Mouse (Mus musculus): ENCODE measurements around the gene Hmcn1. TPM values are rescaled to one million over a fixed set of nuclear protein-coding genes. Genes with fewer than 3 reads are reported as not detected.

Hmcn1 gene
- polyA plus RNA-seq, 1 experiment from 2014 or later = 8.9 TPM

GRCm38 (mm10) chr1:150770948-150771521, 222.2 kb downstream of the Hmcn1 start:
- 35% methylated on average over 7 of the region's 7 CpGs for WGBS
- DNase-seq (ENCODE audit: low spot score) = no peak
- no peak overlapping the region for H3K9ac ChIP-seq (ENCODE audit: low read length)
- H3K4me3 ChIP-seq (ENCODE audit: low read depth, low read length) = no peak overlapping the region
- no peaks in the 10 kb centered on the region for H3K27me3 ChIP-seq (ENCODE audit: control insufficient read depth, insufficient read depth, low read length)
- no peaks in the 10 kb centered on the region for H3K4me1 ChIP-seq (ENCODE audit: control insufficient read depth, insufficient read depth, low read length)
- no peak overlapping the region for H3K27ac ChIP-seq (ENCODE audit: low read depth, low read length)
- ATAC-seq (ENCODE audit: insufficient read depth, low FRiP score, low TSS enrichment) = no peak
- H3K4me2 ChIP-seq (ENCODE audit: low read depth) = no peak overlapping the region
- no peaks in the 10 kb centered on the region for H3K36me3 ChIP-seq (ENCODE audit: control insufficient read depth, insufficient read depth, low read length)
- H3K9me3 ChIP-seq (ENCODE audit: control insufficient read depth, low read length) = no peaks in the 10 kb centered on the region

GRCm38 (mm10) chr1:150769836-150770235, 223.4 kb downstream of the Hmcn1 start:
- Histone ChIP-seq H3K27ac (ENCODE audit: low read depth, low read length) (no peak overlapping the region), H3K9me3 (ENCODE audit: control insufficient read depth, low read length) (no peaks in the 10 kb centered on the region), H3K27me3 (ENCODE audit: control insufficient read depth, insufficient read depth, low read length) (no peaks in the 10 kb centered on the region), H3K4me2 (ENCODE audit: low read depth) (no peak overlapping the region), H3K36me3 (ENCODE audit: control insufficient read depth, insufficient read depth, low read length) (no peaks in the 10 kb centered on the region), H3K9ac (ENCODE audit: low read length) (no peak overlapping the region), H3K4me1 (ENCODE audit: control insufficient read depth, insufficient read depth, low read length) (no peaks in the 10 kb centered on the region), H3K4me3 (ENCODE audit: low read depth, low read length) (no peak overlapping the region)
- 53% methylated on average over 2 of the region's 2 CpGs for WGBS
- ATAC-seq (ENCODE audit: insufficient read depth, low FRiP score, low TSS enrichment) (no peak), DNase-seq (ENCODE audit: low spot score) (no peak)

GRCm38 (mm10) chr1:150761678-150762077, 231.6 kb downstream of the Hmcn1 start:
- ATAC-seq (ENCODE audit: insufficient read depth, low FRiP score, low TSS enrichment) = no peak
- 86% methylated on average over 4 of the region's 4 CpGs for whole genome bisulfite sequencing
- no peak for DNase-seq (ENCODE audit: low spot score)

GRCm38 (mm10) chr1:150760801-150761331, 232.4 kb downstream of the Hmcn1 start:
- Histone ChIP-seq H3K4me1 (ENCODE audit: control insufficient read depth, insufficient read depth, low read length) (no peaks in the 10 kb centered on the region), H3K4me3 (ENCODE audit: low read depth, low read length) (no peak overlapping the region), H3K9me3 (ENCODE audit: control insufficient read depth, low read length) (no peaks in the 10 kb centered on the region), H3K27ac (ENCODE audit: low read depth, low read length) (no peak overlapping the region), H3K9ac (ENCODE audit: low read length) (no peak overlapping the region), H3K4me2 (ENCODE audit: low read depth) (no peak overlapping the region), H3K36me3 (ENCODE audit: control insufficient read depth, insufficient read depth, low read length) (no peaks in the 10 kb centered on the region), H3K27me3 (ENCODE audit: control insufficient read depth, insufficient read depth, low read length) (no peaks in the 10 kb centered on the region)
- DNase-seq (ENCODE audit: low spot score) (no peak), ATAC-seq (ENCODE audit: insufficient read depth, low FRiP score, low TSS enrichment) (no peak)
- 47% methylated on average over 2 of the region's 2 CpGs for WGBS

More at GRCm38 (mm10) chr1:150761678-150762077, 231.6 kb downstream of the Hmcn1 start:
- Histone ChIP-seq H3K4me3 (ENCODE audit: low read depth, low read length) (no peak overlapping the region), H3K27me3 (ENCODE audit: control insufficient read depth, insufficient read depth, low read length) (no peaks in the 10 kb centered on the region), H3K36me3 (ENCODE audit: control insufficient read depth, insufficient read depth, low read length) (no peaks in the 10 kb centered on the region), H3K27ac (ENCODE audit: low read depth, low read length) (no peak overlapping the region), H3K9me3 (ENCODE audit: control insufficient read depth, low read length) (no peaks in the 10 kb centered on the region), H3K9ac (ENCODE audit: low read length) (no peak overlapping the region), H3K4me1 (ENCODE audit: control insufficient read depth, insufficient read depth, low read length) (no peaks in the 10 kb centered on the region), H3K4me2 (ENCODE audit: low read depth) (no peak overlapping the region)

GRCm38 (mm10) chr1:150759476-150760079, 233.7 kb downstream of the Hmcn1 start:
- Histone ChIP-seq H3K27ac (ENCODE audit: low read depth, low read length) (no peak overlapping the region), H3K4me2 (ENCODE audit: low read depth) (no peak overlapping the region), H3K9ac (ENCODE audit: low read length) (no peak overlapping the region), H3K4me3 (ENCODE audit: low read depth, low read length) (no peak overlapping the region), H3K36me3 (ENCODE audit: control insufficient read depth, insufficient read depth, low read length) (no peaks in the 10 kb centered on the region), H3K27me3 (ENCODE audit: control insufficient read depth, insufficient read depth, low read length) (no peaks in the 10 kb centered on the region), H3K4me1 (ENCODE audit: control insufficient read depth, insufficient read depth, low read length) (no peaks in the 10 kb centered on the region), H3K9me3 (ENCODE audit: control insufficient read depth, low read length) (no peaks in the 10 kb centered on the region)
- ATAC-seq (ENCODE audit: insufficient read depth, low FRiP score, low TSS enrichment) (no peak), DNase-seq (ENCODE audit: low spot score) (no peak)
- 80% methylated on average over 2 of the region's 2 CpGs for WGBS

- H3K27me3 ChIP-seq (ENCODE audit: control insufficient read depth, insufficient read depth, low read length) = no peaks in the 10 kb centered on the region
- no peak overlapping the region for H3K9ac ChIP-seq (ENCODE audit: low read length)
- H3K4me2 ChIP-seq (ENCODE audit: low read depth) = no peak overlapping the region
- H3K27ac ChIP-seq (ENCODE audit: low read depth, low read length) = no peak overlapping the region
- no peak for ATAC-seq (ENCODE audit: insufficient read depth, low FRiP score, low TSS enrichment)
- H3K4me3 ChIP-seq (ENCODE audit: low read depth, low read length) = no peak overlapping the region
- H3K4me1 ChIP-seq (ENCODE audit: control insufficient read depth, insufficient read depth, low read length) = no peaks in the 10 kb centered on the region
- DNase-seq (ENCODE audit: low spot score) = no peak
- H3K36me3 ChIP-seq (ENCODE audit: control insufficient read depth, insufficient read depth, low read length) = no peaks in the 10 kb centered on the region
- 95% methylated on average over 5 of the region's 5 CpGs for WGBS
- H3K9me3 ChIP-seq (ENCODE audit: control insufficient read depth, low read length) = no peaks in the 10 kb centered on the region
Measured at GRCm38 (mm10) chr1:150753920-150754319, 239.3 kb downstream of the Hmcn1 start.

- no peak overlapping the region for H3K4me3 ChIP-seq (ENCODE audit: low read depth, low read length)
- ATAC-seq (ENCODE audit: insufficient read depth, low FRiP score, low TSS enrichment) (no peak), DNase-seq (ENCODE audit: low spot score) (no peak)
- no peak overlapping the region for H3K9ac ChIP-seq (ENCODE audit: low read length)
- no peak overlapping the region for H3K4me2 ChIP-seq (ENCODE audit: low read depth)
- 83% methylated on average over 3 of the region's 3 CpGs for WGBS
- no peak overlapping the region for H3K27ac ChIP-seq (ENCODE audit: low read depth, low read length)
- no peaks in the 10 kb centered on the region for H3K4me1 ChIP-seq (ENCODE audit: control insufficient read depth, insufficient read depth, low read length)
- no peaks in the 10 kb centered on the region for H3K36me3 ChIP-seq (ENCODE audit: control insufficient read depth, insufficient read depth, low read length)
- H3K27me3 ChIP-seq (ENCODE audit: control insufficient read depth, insufficient read depth, low read length) = no peaks in the 10 kb centered on the region
- no peaks in the 10 kb centered on the region for H3K9me3 ChIP-seq (ENCODE audit: control insufficient read depth, low read length)
Measured at GRCm38 (mm10) chr1:150748783-150749182, 244.5 kb downstream of the Hmcn1 start.

- Histone ChIP-seq H3K9ac (ENCODE audit: low read length) (no peak overlapping the region), H3K4me1 (ENCODE audit: control insufficient read depth, insufficient read depth, low read length) (no peaks in the 10 kb centered on the region), H3K9me3 (ENCODE audit: control insufficient read depth, low read length) (no peaks in the 10 kb centered on the region), H3K27me3 (ENCODE audit: control insufficient read depth, insufficient read depth, low read length) (no peaks in the 10 kb centered on the region), H3K4me2 (ENCODE audit: low read depth) (no peak overlapping the region), H3K4me3 (ENCODE audit: low read depth, low read length) (no peak overlapping the region), H3K36me3 (ENCODE audit: control insufficient read depth, insufficient read depth, low read length) (no peaks in the 10 kb centered on the region), H3K27ac (ENCODE audit: low read depth, low read length) (no peak overlapping the region)
- DNase-seq (ENCODE audit: low spot score) = no peak
- no peak for ATAC-seq (ENCODE audit: insufficient read depth, low FRiP score, low TSS enrichment)
- WGBS = 91% methylated on average over 4 of the region's 4 CpGs
Measured at GRCm38 (mm10) chr1:150747771-150748170, 245.5 kb downstream of the Hmcn1 start.

Data from neural tube, embryonic 11.5 days (tissue).